Mouse (Mus musculus) neural tube, embryonic 15.5 days (tissue): ENCODE measurements around the gene Nxf3. TPM values are rescaled to one million over a fixed set of nuclear protein-coding genes. Genes with fewer than 3 reads are reported as not detected.
"Not testable (repeated sequence)": the region's sequence is repeated elsewhere in the genome, so short reads cannot be mapped to it uniquely, and the experiment has no call there.

Source experiments
- ATAC-seq: fragments of 200-750 bp; cut with Nextera tagmentation; 2 replicates; pipeline ENCODE4 v1.8.0; 2017; ENCODE audit warnings: mild to moderate bottlenecking, moderate TSS enrichment, moderate library complexity; ENCODE audit not compliant: low FRiP score
- H3K27ac ChIP-seq: fragments of 300-500 bp; sonication (generic); replicated peaks from 2 replicates; pipeline ENCODE4 v1.5.1; 2015; ENCODE audit warnings: mild to moderate bottlenecking, inconsistent platforms
- H3K27me3 ChIP-seq: fragments of 300-500 bp; sonication (generic); replicated peaks from 2 replicates; pipeline ENCODE4 v1.6.1; 2015; ENCODE audit warnings: inconsistent platforms
- H3K36me3 ChIP-seq: fragments of 300-500 bp; sonication (generic); 2 replicates; pipeline ENCODE4 v1.6.1; 2015; ENCODE audit warnings: inconsistent platforms
- H3K4me1 ChIP-seq: fragments of 300-500 bp; sonication (generic); 2 replicates; pipeline ENCODE4 v1.6.1; 2015; ENCODE audit warnings: inconsistent platforms
- H3K4me2 ChIP-seq: fragments of 300-500 bp; sonication (generic); 2 replicates; pipeline ENCODE4 v1.6.1; 2015; ENCODE audit warnings: inconsistent platforms, mild to moderate bottlenecking, moderate library complexity
- H3K4me3 ChIP-seq: fragments of 300-500 bp; sonication (generic); replicated peaks from 2 replicates; pipeline ENCODE4 v1.5.1; 2015; ENCODE audit warnings: mild to moderate bottlenecking, inconsistent platforms
- H3K9ac ChIP-seq: fragments of 300-500 bp; sonication (generic); replicated peaks from 2 replicates; pipeline ENCODE4 v1.6.1; 2015; ENCODE audit warnings: mild to moderate bottlenecking, inconsistent platforms
- H3K9me3 ChIP-seq: fragments of 300-500 bp; sonication (generic); replicated peaks from 2 replicates; pipeline ENCODE4 v1.6.1; 2016; ENCODE audit warnings: inconsistent platforms
- WGBS: fragments of 180-500 bp; shearing (Covaris S2); methylation state at CpG from one replicate; pipeline ENCODE4 v1.1.7; 2015; ENCODE audit warnings: mixed read lengths; 5-methylcytosine and 5-hydroxymethylcytosine counted together
- polyA plus RNA-seq: library from polyadenylated mRNA; unstranded; fragments of >200 nt; fragmentation: Nextera tagmentation; extraction: Ambion mirVana; gene quantifications from 2 replicates; pipeline ENCODE4 v1.2.1, GENCODE M21; 2015

The Nxf3 gene
- polyA plus RNA-seq = not detected in 2 replicates

GRCm38 (mm10) chrX:136085155-136085554 lies at the start of gene Nxf3:
Nxf3 (minus strand) TSS chrX:136085255.
- WGBS = 86% methylated on average over 9 of the region's 9 CpGs
- ATAC-seq = no peak

GRCm38 (mm10) chrX:136127744-136128064 lies 42.6 kb upstream of the Nxf3 start:
- ATAC-seq = no peak
- H3K4me2 ChIP-seq = no peak overlapping the region
- WGBS = 16% methylated on average over 5 of the region's 5 CpGs

More at GRCm38 (mm10) chrX:136085155-136085554, at the start of gene Nxf3:
- Histone ChIP-seq H3K4me2 (no peak within 1 kb of the TSS), H3K9ac (no peak within 1 kb of the TSS), H3K9me3 (no peaks in the 10 kb centered on the region), H3K27me3 (0 out of 2 replicates have a peak, but pooled peaks cover 3% of the 10 kb centered on the region), H3K4me1 (no peaks in the 10 kb centered on the region), H3K27ac (no peak within 1 kb of the TSS), H3K4me3 (no peak within 1 kb of the TSS), H3K36me3 (no peaks in the 10 kb centered on the region)

GRCm38 (mm10) chrX:136127038-136127743 lies 42.1 kb upstream of the Nxf3 start:
- H3K4me3 ChIP-seq = no peak overlapping the region
- no peak overlapping the region for H3K9ac ChIP-seq
- no peak for ATAC-seq
- no peaks in the 10 kb centered on the region for H3K36me3 ChIP-seq
- H3K27me3 ChIP-seq = no peaks in the 10 kb centered on the region
- no peak overlapping the region for H3K27ac ChIP-seq
- no peaks in the 10 kb centered on the region for H3K9me3 ChIP-seq
- H3K4me2 ChIP-seq = no peak overlapping the region
- H3K4me1 ChIP-seq = no peaks in the 10 kb centered on the region
- WGBS = 61% methylated on average over 8 of the region's 8 CpGs

More at GRCm38 (mm10) chrX:136127744-136128064, 42.6 kb upstream of the Nxf3 start:
- no peaks in the 10 kb centered on the region for H3K9me3 ChIP-seq
- no peaks in the 10 kb centered on the region for H3K4me1 ChIP-seq
- H3K36me3 ChIP-seq = no peaks in the 10 kb centered on the region
- no peak overlapping the region for H3K27ac ChIP-seq
- H3K9ac ChIP-seq = no peak overlapping the region
- no peaks in the 10 kb centered on the region for H3K27me3 ChIP-seq
- no peak overlapping the region for H3K4me3 ChIP-seq

- Histone ChIP-seq H3K4me3 (peak overlapping the region; percentile 50), H3K4me1 (no peaks in the 10 kb centered on the region), H3K4me2 (peak overlapping the region; percentile 54), H3K9ac (0 out of 2 replicates have a peak overlapping the region, but pooled peaks have one; percentile 37), H3K27ac (peak overlapping the region; percentile 93), H3K27me3 (peaks cover 9% of the 10 kb centered on the region), H3K9me3 (no peaks in the 10 kb centered on the region), H3K36me3 (no peaks in the 10 kb centered on the region)
- peak; percentile 100 for ATAC-seq
- WGBS = 21% methylated on average over 23 of the region's 23 CpGs
Observed at GRCm38 (mm10) chrX:136115419-136115961, 30.4 kb upstream of the Nxf3 start.

GRCm38 (mm10) chrX:136115015-136115414 lies 30.0 kb upstream of the Nxf3 start:
- Histone ChIP-seq H3K4me3 (peak overlapping the region; percentile 50), H3K27me3 (peaks cover 13% of the 10 kb centered on the region), H3K4me2 (peak overlapping the region; percentile 54), H3K27ac (peak overlapping the region; percentile 51), H3K9ac (no peak overlapping the region), H3K36me3 (no peaks in the 10 kb centered on the region), H3K9me3 (no peaks in the 10 kb centered on the region), H3K4me1 (no peaks in the 10 kb centered on the region)
- ATAC-seq = peak; percentile 19; the same call in 1 of the 2 replicates
- WGBS = 40% methylated on average over 4 of the region's 4 CpGs

GRCm38 (mm10) chrX:136107942-136108341 lies 22.9 kb upstream of the Nxf3 start:
- ATAC-seq = peak; percentile 59; the same call in 1 of the 2 replicates
- Histone ChIP-seq H3K9ac (no peak overlapping the region), H3K27me3 (peaks cover 10% of the 10 kb centered on the region), H3K27ac (no peak overlapping the region), H3K36me3 (no peaks in the 10 kb centered on the region), H3K4me1 (no peaks in the 10 kb centered on the region), H3K9me3 (no peaks in the 10 kb centered on the region), H3K4me3 (no peak overlapping the region), H3K4me2 (no peak overlapping the region)
- WGBS = 46% methylated on average over 6 of the region's 6 CpGs

GRCm38 (mm10) chrX:136104724-136105088 lies 19.7 kb upstream of the Nxf3 start:
- Histone ChIP-seq H3K9me3 (no peaks in the 10 kb centered on the region), H3K27ac (no peak overlapping the region), H3K27me3 (no peaks in the 10 kb centered on the region; the same call in 1 of the 2 replicates), H3K4me1 (no peaks in the 10 kb centered on the region), H3K9ac (no peak overlapping the region), H3K4me2 (0 out of 2 replicates have a peak overlapping the region, but pooled peaks have one; percentile 6), H3K36me3 (no peaks in the 10 kb centered on the region), H3K4me3 (no peak overlapping the region)
- no peak for ATAC-seq
- WGBS = 43% methylated on average over 3 of the region's 3 CpGs

GRCm38 (mm10) chrX:136104046-136104723 lies 19.1 kb upstream of the Nxf3 start:
- H3K36me3 ChIP-seq = no peaks in the 10 kb centered on the region
- 0 out of 2 replicates have a peak overlapping the region, but pooled peaks have one; percentile 6 for H3K4me2 ChIP-seq
- no peak overlapping the region for H3K27ac ChIP-seq
- H3K4me3 ChIP-seq = no peak overlapping the region
- H3K9me3 ChIP-seq = no peaks in the 10 kb centered on the region
- H3K9ac ChIP-seq = no peak overlapping the region
- 58% methylated on average over 4 of the region's 4 CpGs for WGBS
- no peaks in the 10 kb centered on the region; the same call in 1 of the 2 replicates for H3K27me3 ChIP-seq
- no peak for ATAC-seq
- H3K4me1 ChIP-seq = no peaks in the 10 kb centered on the region

- Histone ChIP-seq H3K9me3 (no peaks in the 10 kb centered on the region), H3K4me2 (no peak overlapping the region), H3K4me1 (no peaks in the 10 kb centered on the region), H3K4me3 (no peak overlapping the region), H3K9ac (no peak overlapping the region), H3K36me3 (no peaks in the 10 kb centered on the region), H3K27ac (no peak overlapping the region), H3K27me3 (no peaks in the 10 kb centered on the region)
- WGBS = 48% methylated on average over 2 of the region's 2 CpGs
- ATAC-seq = peak; percentile 69; the same call in 1 of the 2 replicates
Observed at GRCm38 (mm10) chrX:136094421-136094820, 9.4 kb upstream of the Nxf3 start.

GRCm38 (mm10) chrX:136092497-136093279 lies 7.6 kb upstream of the Nxf3 start:
- Histone ChIP-seq H3K4me3 (no peak overlapping the region), H3K36me3 (no peaks in the 10 kb centered on the region), H3K9ac (no peak overlapping the region), H3K9me3 (no peaks in the 10 kb centered on the region), H3K27me3 (no peaks in the 10 kb centered on the region), H3K27ac (no peak overlapping the region), H3K4me2 (no peak overlapping the region), H3K4me1 (no peaks in the 10 kb centered on the region)
- WGBS = 38% methylated on average over 2 of the region's 2 CpGs
- no peak for ATAC-seq

- H3K9ac ChIP-seq = peak within 1 kb of the TSS; percentile 34; the same call in 1 of the 2 replicates
- peak within 1 kb of the TSS; percentile 55 for H3K4me2 ChIP-seq
- H3K27ac ChIP-seq = peak within 1 kb of the TSS; percentile 79
- not testable (repeated sequence) for H3K9me3 ChIP-seq, H3K27me3 ChIP-seq, H3K4me1 ChIP-seq, H3K36me3 ChIP-seq
- ATAC-seq = peak; percentile 98
- 38% methylated on average over 2 of the region's 32 CpGs for WGBS
- H3K4me3 ChIP-seq = peak within 1 kb of the TSS; percentile 46
Observed at GRCm38 (mm10) chrX:136068020-136068419, 17.0 kb downstream of the Nxf3 start, which contains the start of gene Bex2. Bex2 (minus strand) TSS chrX:136068236.
